Comparison of ENCODE assay signal across 8 mouse cellular contexts in the genomic region with DNA sequence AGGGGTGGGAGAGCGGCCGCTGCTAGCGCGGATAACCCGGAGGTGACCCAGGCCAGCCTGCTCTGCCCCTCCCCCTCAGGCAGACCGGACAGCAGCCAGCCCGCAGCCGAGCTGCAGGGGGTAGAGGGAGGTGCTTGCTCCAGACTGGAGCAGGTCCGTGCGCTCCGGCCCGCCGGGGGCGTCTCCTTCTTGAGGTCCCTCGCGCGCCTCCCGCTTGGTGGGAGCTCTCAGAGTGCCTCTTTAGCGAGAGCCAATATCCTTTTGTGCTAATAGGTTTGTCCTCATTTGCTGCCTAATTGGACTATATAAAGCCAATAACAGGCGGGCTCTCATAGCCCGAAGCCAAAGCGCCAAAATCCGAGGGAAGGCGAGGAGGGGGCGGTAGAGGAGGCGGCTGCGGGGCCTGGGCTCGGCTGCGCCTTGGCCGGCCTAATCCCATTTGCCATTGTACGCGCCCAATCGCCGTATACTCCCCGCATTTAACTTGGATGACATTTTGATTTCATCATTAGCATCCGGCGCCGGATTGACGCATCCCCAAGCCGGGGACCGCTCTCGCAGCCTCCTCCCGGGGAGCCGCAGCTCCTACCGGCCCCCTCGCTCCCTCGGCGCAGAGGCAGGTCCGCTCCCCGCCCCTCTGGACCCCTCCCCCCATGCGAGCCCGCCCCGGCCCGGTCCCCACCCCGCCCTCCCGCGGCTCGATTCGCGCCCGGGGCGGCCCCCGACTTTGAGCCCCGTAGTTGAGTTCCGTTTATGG. TPM values are rescaled to one million over a fixed set of nuclear protein-coding genes. Genes with fewer than 3 reads are reported as not detected.
DNase-seq lines count a peak whose midpoint lies in the region; ATAC-seq and TF ChIP-seq lines count a peak whose summit lies in the region.

A gene (plus strand): TSS at position 753 of the 757 bp plus-strand sequence.

- peak; percentile 41; the same call in 1 of the 2 replicates for TF ChIP-seq EP300 in ES-Bruce4 (IDR thresholded peaks at IDR 0.05; ENCODE audit: insufficient read depth, low read depth, low read length)

- H3K27ac ChIP-seq in ES-Bruce4 (ENCODE audit: insufficient read depth, low read length) = no peak within 1 kb of the TSS
- no peak within 1 kb of the TSS for H3K27ac ChIP-seq in forebrain, embryonic 16.5 days (ENCODE audit: low read length)
- no peak within 1 kb of the TSS for H3K27ac ChIP-seq in limb, embryonic 13.5 days

- peak within 1 kb of the TSS; percentile 51 for H3K9ac ChIP-seq in ES-Bruce4 (ENCODE audit: low read depth, poor library complexity, severe bottlenecking)
- H3K9ac ChIP-seq in forebrain, embryonic 16.5 days (replicated peaks; ENCODE audit: low read depth, low read length) = no peak within 1 kb of the TSS
- H3K9ac ChIP-seq in limb, embryonic 13.5 days = peak within 1 kb of the TSS; percentile 51

- H3K36me3 ChIP-seq in ES-Bruce4 (ENCODE audit: control insufficient read depth, insufficient read depth, low read length, poor library complexity, severe bottlenecking) = no peaks in the 10 kb centered on the region
- H3K36me3 ChIP-seq in forebrain, embryonic 16.5 days (ENCODE audit: control insufficient read depth, insufficient read depth) = no peaks in the 10 kb centered on the region
- no peaks in the 10 kb centered on the region for H3K36me3 ChIP-seq in limb, embryonic 13.5 days

- H3K9me3 ChIP-seq in ES-Bruce4 (replicated peaks; ENCODE audit: control insufficient read depth, insufficient read depth, low read length, poor library complexity, severe bottlenecking) = no peaks in the 10 kb centered on the region
- no peaks in the 10 kb centered on the region for H3K9me3 ChIP-seq in forebrain, embryonic 16.5 days (ENCODE audit: control insufficient read depth, low read length)
- H3K9me3 ChIP-seq in limb, embryonic 13.5 days = no peaks in the 10 kb centered on the region

- H3K4me3 ChIP-seq in ES-Bruce4 (ENCODE audit: low read depth, low read length) = peak within 1 kb of the TSS; percentile 62
- H3K4me3 ChIP-seq in forebrain, embryonic 16.5 days (replicated peaks; ENCODE audit: low read length) = peak within 1 kb of the TSS; percentile 32
- peak within 1 kb of the TSS; percentile 41 for H3K4me3 ChIP-seq in limb, embryonic 13.5 days

- DNase-seq in CD4-positive helper T cell, adult 2 months (ENCODE audit: low read depth, low spot score) = peak; percentile 28
- DNase-seq in retina, postnatal 1 day = peak; percentile 89
- no peak for DNase-seq in spleen, postnatal 4 days (ENCODE audit: low spot score in 2 of 2)
- DNase-seq in urinary bladder, postnatal 25 days (ENCODE audit: low spot score) = no peak

- peak within 1 kb of the TSS; percentile 43 for H3K4me2 ChIP-seq in forebrain, embryonic 16.5 days (ENCODE audit: low read length)
- H3K4me2 ChIP-seq in limb, embryonic 13.5 days (replicated peaks) = peak within 1 kb of the TSS; percentile 68

- H3K4me1 ChIP-seq in ES-Bruce4 (ENCODE audit: control insufficient read depth, insufficient read depth, low read length) = no peaks in the 10 kb centered on the region
- H3K4me1 ChIP-seq in forebrain, embryonic 16.5 days (replicated peaks; ENCODE audit: control insufficient read depth, insufficient read depth, low read length) = peaks cover 21% of the 10 kb centered on the region
- peaks cover 29% of the 10 kb centered on the region for H3K4me1 ChIP-seq in limb, embryonic 13.5 days

- H3K27me3 ChIP-seq in ES-Bruce4 (ENCODE audit: control insufficient read depth, insufficient read depth, low read length, poor library complexity, severe bottlenecking) = peaks cover 41% of the 10 kb centered on the region
- H3K27me3 ChIP-seq in forebrain, embryonic 16.5 days (replicated peaks; ENCODE audit: control insufficient read depth, insufficient read depth, low read length) = peaks cover 81% of the 10 kb centered on the region
- H3K27me3 ChIP-seq in limb, embryonic 13.5 days = peaks cover 98% of the 10 kb centered on the region

- ATAC-seq in forebrain, embryonic 16.5 days = peak; percentile 61
- ATAC-seq in limb, embryonic 13.5 days (ENCODE audit: low FRiP score, low read depth) = no peak
- no peak for ATAC-seq in activated CD4-positive, CD25-positive, alpha-beta regulatory T cell, adult 4 months

- TF ChIP-seq POLR2A in ES-Bruce4 (IDR thresholded peaks at IDR 0.05; ENCODE audit: insufficient read depth, low read length) = no peak

- TF ChIP-seq CTCF in ES-Bruce4 (IDR thresholded peaks at IDR 0.05; ENCODE audit: low read depth, low read length) = no peak

- WGBS in forebrain, embryonic 16.5 days = under 1% methylated on average over 51 of the region's 65 CpGs
- under 1% methylated on average over 53 of the region's 65 CpGs for WGBS in limb, embryonic 13.5 days

RNA-seq across cellular contexts. Expression of the gene that starts here (rescaled TPM):
- polyA plus RNA-seq in ES-Bruce4 (2011; ENCODE audit: insufficient read depth, insufficient read length, low read depth, missing spikeins) = not detected in 2 replicates
- 0.16 and 0.52 TPM in 2 replicates for polyA plus RNA-seq in forebrain, embryonic 16.5 days (2015; fragmentation: Nextera tagmentation; extraction: Ambion mirVana)
- not detected in 2 replicates for polyA plus RNA-seq in limb, embryonic 13.5 days (2015; fragmentation: Nextera tagmentation; extraction: Ambion mirVana)
- polyA plus RNA-seq in activated CD4-positive, CD25-positive, alpha-beta regulatory T cell, adult 4 months (2017; shearing (Covaris generic)) = not detected

Comparison
In these comparisons a context has a peak if more than half of its experiments do, and no peak if none do; other contexts are left out.
1. Peak in ATAC-seq, H3K4me3 ChIP-seq and H3K4me2 ChIP-seq in forebrain, embryonic 16.5 days; RNA of the gene not detected or under 1 TPM.
2. DNase-seq: peak in CD4-positive helper T cell, adult 2 months (single experiment) and retina, postnatal 1 day (single experiment); none in spleen, postnatal 4 days (0 of 2) and urinary bladder, postnatal 25 days (single experiment).
3. Peak in every context shown above with its lines, with median percentiles within 50 percentile points of each other: H3K4me3 ChIP-seq.